Mouse (Mus musculus) heart, postnatal 0 days (tissue): ENCODE measurements around the gene Txnrd3.

Experiments
- CTCF ChIP-seq: IDR thresholded peaks from 2 replicates; pipeline ENCODE4 v1.5.1; 2016; ENCODE audit warnings: antibody characterized with exemption, control low read depth, low read depth
- EP300 ChIP-seq: IDR thresholded peaks from 2 replicates; pipeline ENCODE4 v1.6.1; 2016; ENCODE audit warnings: antibody characterized with exemption, low read depth

DNA sequence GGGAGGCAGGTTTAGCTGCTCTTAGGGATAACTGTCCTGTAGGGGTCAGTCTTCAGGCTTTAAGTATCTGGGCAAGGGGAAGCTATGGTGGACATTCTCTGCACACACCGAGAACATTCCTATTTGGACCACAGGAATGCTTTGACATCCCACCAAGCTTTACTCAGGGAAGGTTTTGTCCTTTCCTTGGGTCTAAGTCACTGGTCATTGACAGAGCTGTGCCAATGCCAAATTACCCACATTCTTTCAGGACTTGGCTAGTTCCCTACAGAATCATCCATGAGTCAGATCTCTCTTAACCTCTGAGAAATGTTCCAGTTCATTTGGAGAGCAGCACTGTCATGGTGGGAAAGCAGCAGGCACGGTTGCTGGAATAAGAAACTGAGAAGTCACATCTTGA, 62.8 kb downstream of the Txnrd3 start:
- TF ChIP-seq EP300: no peak
- TF ChIP-seq CTCF: no peak
